8 mouse cellular contexts compared by ENCODE assay signal in the genomic region with DNA sequence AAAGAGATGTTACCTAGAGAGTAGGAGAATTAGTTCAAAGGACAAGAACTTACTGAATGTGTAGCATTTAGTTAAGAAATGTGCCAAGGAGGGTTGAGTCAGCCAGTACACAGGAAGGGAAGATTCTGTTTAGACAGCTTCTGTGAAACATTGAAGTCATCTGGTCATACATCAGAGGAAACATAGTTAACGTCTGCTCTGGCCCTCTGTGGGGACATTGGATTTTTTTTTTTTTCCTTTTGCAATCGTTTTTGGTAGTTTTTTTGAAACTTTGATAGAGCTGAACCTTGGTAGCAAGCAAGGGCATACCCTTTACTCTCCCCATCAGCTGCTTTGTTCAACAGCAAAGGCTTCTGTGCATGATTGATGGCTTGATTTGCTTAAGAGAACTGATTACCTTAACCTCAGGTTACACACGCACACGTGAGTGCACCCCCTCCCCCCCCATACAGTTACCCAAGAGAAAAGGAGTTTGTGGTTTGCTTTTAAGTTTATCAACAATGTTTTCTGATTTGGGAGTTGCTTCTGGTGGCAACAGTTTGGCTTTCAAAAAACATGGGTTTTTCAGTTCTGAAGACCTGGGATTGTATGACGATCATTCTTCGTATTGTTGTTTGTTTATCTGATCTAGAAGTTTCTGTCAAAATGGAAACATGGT. TPM values are rescaled to one million over a fixed set of nuclear protein-coding genes. Genes with fewer than 3 reads are reported as not detected.
DNase-seq lines count a peak whose midpoint lies in the region; ATAC-seq and TF ChIP-seq lines count a peak whose summit lies in the region.

No protein-coding gene starts in this region.

- H3K4me2 ChIP-seq in kidney, postnatal 0 days (ENCODE audit: low read length): peak overlapping the region; percentile 82
- H3K4me2 ChIP-seq in hindbrain, postnatal 0 days (ENCODE audit: low read depth, low read length): peak overlapping the region; percentile 89

- H3K4me3 ChIP-seq in kidney, postnatal 0 days (replicated peaks; ENCODE audit: low read depth, low read length): peak overlapping the region; percentile 77; the same call in 1 of the 2 replicates
- H3K4me3 ChIP-seq in embryonic facial prominence, embryonic 10.5 days: peak overlapping the region; percentile 73
- H3K4me3 ChIP-seq in hindbrain, postnatal 0 days (ENCODE audit: low read length): peak overlapping the region; percentile 82

- no peaks in the 10 kb centered on the region for H3K27me3 ChIP-seq in kidney, postnatal 0 days (ENCODE audit: insufficient read depth, low read length)
- H3K27me3 ChIP-seq in embryonic facial prominence, embryonic 10.5 days (replicated peaks; ENCODE audit: low read depth, poor library complexity, severe bottlenecking): no peaks in the 10 kb centered on the region
- no peaks in the 10 kb centered on the region for H3K27me3 ChIP-seq in hindbrain, postnatal 0 days (ENCODE audit: insufficient read depth, low read length)

- no peaks in the 10 kb centered on the region for H3K9me3 ChIP-seq in kidney, postnatal 0 days (replicated peaks; ENCODE audit: low read length)
- no peaks in the 10 kb centered on the region for H3K9me3 ChIP-seq in embryonic facial prominence, embryonic 10.5 days
- H3K9me3 ChIP-seq in hindbrain, postnatal 0 days (ENCODE audit: low read length): no peaks in the 10 kb centered on the region

- WGBS in kidney, postnatal 0 days: 37% methylated on average over 6 of the region's 6 CpGs
- WGBS in embryonic facial prominence, embryonic 10.5 days: 60% methylated on average over 6 of the region's 6 CpGs
- WGBS in hindbrain, postnatal 0 days: 53% methylated on average over 6 of the region's 6 CpGs

- H3K9ac ChIP-seq in kidney, postnatal 0 days (ENCODE audit: low read depth, low read length): no peak overlapping the region
- no peak overlapping the region; the same call in none of the 2 replicates for H3K9ac ChIP-seq in hindbrain, postnatal 0 days (replicated peaks; ENCODE audit: low read length)

- no peak for TF ChIP-seq CTCF in kidney, postnatal 0 days (IDR thresholded peaks at IDR 0.05; ENCODE audit: low read depth)
- no peak for TF ChIP-seq CTCF in hindbrain, postnatal 0 days (IDR thresholded peaks at IDR 0.05; ENCODE audit: low read depth)

- peak; percentile 31 for DNase-seq in kidney, postnatal 0 days (ENCODE audit: low spot score)
- DNase-seq in kidney, adult 18-20 months: no peak
- no peak for DNase-seq in embryonic facial prominence, embryonic 10.5 days (ENCODE audit: low spot score)
- no peak for DNase-seq in hindbrain, postnatal 0 days (ENCODE audit: low spot score)
- DNase-seq in naive thymus-derived CD4-positive, alpha-beta T cell, adult 2 months (ENCODE audit: low read depth): peak; percentile 46
- DNase-seq in layer of hippocampus, adult 9-11 months: no peak
- DNase-seq in thymus, postnatal 25 days: no peak
- DNase-seq in kidney, postnatal 25 days: no peak

- peaks cover 5% of the 10 kb centered on the region; the same call in 1 of the 2 replicates for H3K4me1 ChIP-seq in kidney, postnatal 0 days (replicated peaks; ENCODE audit: insufficient read depth, low read length)
- H3K4me1 ChIP-seq in embryonic facial prominence, embryonic 10.5 days: peaks cover 19% of the 10 kb centered on the region
- H3K4me1 ChIP-seq in hindbrain, postnatal 0 days (ENCODE audit: insufficient read depth, low read length): peaks cover 10% of the 10 kb centered on the region; the same call in 1 of the 2 replicates

- no peak overlapping the region for H3K27ac ChIP-seq in kidney, postnatal 0 days
- no peak overlapping the region for H3K27ac ChIP-seq in embryonic facial prominence, embryonic 10.5 days (replicated peaks)
- H3K27ac ChIP-seq in hindbrain, postnatal 0 days: no peak overlapping the region

- ATAC-seq in kidney, postnatal 0 days (replicated peaks; ENCODE audit: low FRiP score, low read depth): no peak
- ATAC-seq in hindbrain, postnatal 0 days: no peak

- no peaks in the 10 kb centered on the region for H3K36me3 ChIP-seq in kidney, postnatal 0 days (ENCODE audit: insufficient read depth, low read length)
- H3K36me3 ChIP-seq in embryonic facial prominence, embryonic 10.5 days (replicated peaks): 0 out of 2 replicates have a peak, but pooled peaks cover 3% of the 10 kb centered on the region
- H3K36me3 ChIP-seq in hindbrain, postnatal 0 days (ENCODE audit: insufficient read depth, low read length): no peaks in the 10 kb centered on the region

RNA-seq across cellular contexts. Expression of a gene that starts 1.4 kb away (rescaled TPM):
- polyA plus RNA-seq in kidney, postnatal 0 days (2015; fragmentation: Nextera tagmentation; extraction: Ambion mirVana): 22.8 and 24.3 TPM in 2 replicates
- polyA plus RNA-seq in embryonic facial prominence, embryonic 10.5 days (2016; fragmentation: Nextera tagmentation; extraction: Ambion mirVana): 9.0 and 10.2 TPM in 2 replicates
- total RNA-seq in hindbrain, postnatal 0 days (2014; rRNA removed): 12.3 and 14.6 TPM in 2 replicates
- 27.3 and 27.5 TPM in 2 replicates for polyA plus RNA-seq in hindbrain, postnatal 0 days (2015; fragmentation: Nextera tagmentation; extraction: Ambion mirVana)

Comparison
In these comparisons a context has a peak if more than half of its experiments do, and no peak if none do; other contexts are left out.
1. DNase-seq: peak in kidney, postnatal 0 days (single experiment) and naive thymus-derived CD4-positive, alpha-beta T cell, adult 2 months (single experiment); none in kidney, adult 18-20 months (single experiment), embryonic facial prominence, embryonic 10.5 days (single experiment), hindbrain, postnatal 0 days (single experiment), layer of hippocampus, adult 9-11 months (single experiment), thymus, postnatal 25 days (single experiment) and kidney, postnatal 25 days (0 of 2).
2. Peak in every context shown above with its lines, with median percentiles within 50 percentile points of each other: H3K4me3 ChIP-seq.